Mouse (Mus musculus) kidney, embryonic 16.5 days (tissue): ENCODE measurements around the gene Ppp1r3e. TPM values are rescaled to one million over a fixed set of nuclear protein-coding genes. Genes with fewer than 3 reads are reported as not detected.

Experiments
- ATAC-seq: fragments of 200-750 bp; cut with Nextera tagmentation; 2 replicates; pipeline ENCODE4 v1.8.0; 2017; ENCODE audit warnings: moderate TSS enrichment; ENCODE audit not compliant: low FRiP score, low TSS enrichment
- H3K27ac ChIP-seq: fragments of 300-500 bp; sonication (generic); 2 replicates; pipeline ENCODE4 v1.5.1; 2014; ENCODE audit warnings: low read length
- H3K27me3 ChIP-seq: fragments of 300-500 bp; sonication (generic); 2 replicates; pipeline ENCODE4 v1.6.1; 2014; ENCODE audit warnings: low read length, control low read depth, mixed read lengths; ENCODE audit not compliant: insufficient read depth
- H3K36me3 ChIP-seq: fragments of 300-500 bp; sonication (generic); 2 replicates; pipeline ENCODE4 v1.6.1; 2014; ENCODE audit warnings: low read length, control low read depth, mixed read lengths; ENCODE audit not compliant: insufficient read depth
- H3K4me1 ChIP-seq: fragments of 300-500 bp; sonication (generic); 2 replicates; pipeline ENCODE4 v1.6.1; 2014; ENCODE audit warnings: low read length, control low read depth, mixed read lengths; ENCODE audit not compliant: insufficient read depth
- H3K4me2 ChIP-seq: fragments of 300-500 bp; sonication (generic); replicated peaks from 2 replicates; pipeline ENCODE4 v1.6.1; 2014; ENCODE audit warnings: low read depth, low read length
- H3K4me3 ChIP-seq: fragments of 300-500 bp; sonication (generic); 2 replicates; pipeline ENCODE4 v1.5.1; 2014; ENCODE audit warnings: mild to moderate bottlenecking, low read length
- H3K9ac ChIP-seq: fragments of 300-500 bp; sonication (generic); replicated peaks from 2 replicates; pipeline ENCODE4 v1.6.1; 2014; ENCODE audit warnings: low read length
- H3K9me3 ChIP-seq: fragments of 300-500 bp; sonication (generic); 2 replicates; pipeline ENCODE4 v1.6.1; 2016; ENCODE audit warnings: low read length, control low read depth
- WGBS: fragments of 180-500 bp; shearing (Covaris S2); extraction: QIAGEN DNeasy Blood & Tissue Kit; methylation state at CpG from one replicate; pipeline ENCODE4 v1.1.7; 2014; 5-methylcytosine and 5-hydroxymethylcytosine counted together
- polyA plus RNA-seq: library from polyadenylated mRNA; unstranded; fragments of >200 nt; fragmentation: Nextera tagmentation; extraction: Ambion mirVana; gene quantifications from 2 replicates; pipeline ENCODE4 v1.2.1, GENCODE M21; 2015

Gene Ppp1r3e
- polyA plus RNA-seq, 1 experiment from 2014 or later = 1.7 TPM

DNA sequence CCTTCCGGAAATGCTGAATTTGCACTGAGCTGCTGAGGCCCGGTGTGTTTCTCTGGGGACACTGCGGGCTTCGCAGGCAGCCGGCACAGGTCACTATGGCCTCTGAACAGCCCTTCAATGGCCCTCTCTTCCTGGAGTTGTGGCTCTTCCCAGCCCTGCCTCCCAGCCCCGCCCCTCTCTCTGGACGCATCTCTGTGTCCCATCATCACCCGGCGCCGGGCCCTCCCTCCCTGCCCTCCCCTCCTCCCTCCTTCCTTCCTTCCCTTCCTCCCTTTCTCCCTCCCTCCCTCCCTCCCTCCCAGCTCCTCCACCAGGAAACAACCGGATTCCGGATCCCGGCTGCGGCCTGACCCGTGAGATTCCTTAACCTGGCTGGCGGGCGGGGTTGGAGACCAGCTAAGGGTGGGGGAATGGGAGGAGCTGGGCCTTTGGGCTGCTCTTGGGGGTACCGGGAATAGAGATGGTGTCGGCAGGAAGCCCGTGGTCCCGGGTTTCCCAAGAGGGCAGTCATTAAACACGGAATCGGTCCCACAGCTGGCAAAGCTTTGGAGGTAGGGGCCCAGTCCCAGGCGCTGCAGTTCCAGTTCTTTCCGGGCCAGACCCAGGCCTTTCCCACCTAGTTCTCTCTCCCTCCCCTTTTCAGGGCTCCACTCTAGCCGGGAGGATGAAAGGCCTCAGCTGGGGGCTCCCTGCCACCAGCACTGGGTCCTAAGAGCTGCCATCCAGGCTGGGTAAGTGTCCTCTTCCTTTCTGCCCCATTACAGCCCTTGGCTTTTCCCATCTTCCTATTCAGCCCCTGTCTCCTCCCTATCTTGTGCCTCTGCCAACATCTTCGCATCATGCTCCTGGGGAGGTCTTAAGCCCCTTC, 6.0 kb upstream of the Ppp1r3e start, which contains the start of the genes Bcl2l2 and Gm20521:
Bcl2l2 (plus strand) TSS at position 224 of the 868 bp plus-strand sequence.
Gm20521 (plus strand) TSS at position 288 of the 868 bp plus-strand sequence.
- Histone ChIP-seq H3K9ac (peak within 1 kb of the TSS; percentile 91), H3K36me3 (0 out of 2 replicates have a peak, but pooled peaks cover 2% of the 10 kb centered on the region), H3K4me2 (peak within 1 kb of the TSS; percentile 69), H3K27me3 (no peaks in the 10 kb centered on the region), H3K4me1 (peaks cover 22% of the 10 kb centered on the region), H3K27ac (peak within 1 kb of the TSS; percentile 99), H3K9me3 (no peaks in the 10 kb centered on the region), H3K4me3 (peak within 1 kb of the TSS; percentile 81)
- ATAC-seq = peak; percentile 94
- under 1% methylated on average over 24 of the region's 27 CpGs for WGBS

DNA sequence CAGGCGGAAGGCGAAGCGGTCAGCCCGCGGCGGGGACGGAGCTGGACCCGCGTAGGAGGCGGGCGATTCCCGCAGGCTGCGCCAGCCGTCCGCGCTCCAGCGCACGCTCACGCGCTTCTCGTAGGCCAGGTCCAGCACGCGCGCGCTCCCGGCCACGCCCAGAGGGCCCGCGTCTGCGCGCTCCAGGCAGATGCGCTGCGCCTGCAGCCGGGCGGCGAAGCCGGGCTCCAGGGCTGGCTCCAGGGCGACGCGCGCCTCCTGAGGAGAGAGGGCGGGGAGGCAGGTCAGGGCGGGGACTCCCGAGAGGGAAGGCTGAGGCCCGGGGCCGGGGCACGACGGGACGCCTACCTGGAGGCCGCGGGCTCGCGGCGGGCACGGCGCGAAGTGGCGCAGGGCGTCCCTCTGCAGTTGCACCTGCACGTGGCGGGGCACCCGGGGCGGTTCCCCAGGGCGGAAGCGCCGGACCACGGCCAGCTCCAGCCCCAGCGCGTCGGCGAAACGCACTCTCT, 757 bp downstream of the Ppp1r3e start:
- Histone ChIP-seq H3K27me3 (no peaks in the 10 kb centered on the region), H3K4me3 (peak overlapping the region; percentile 85), H3K4me2 (peak overlapping the region; percentile 99), H3K36me3 (no peaks in the 10 kb centered on the region), H3K9me3 (no peaks in the 10 kb centered on the region), H3K4me1 (peaks cover 14% of the 10 kb centered on the region), H3K27ac (peak overlapping the region; percentile 88), H3K9ac (peak overlapping the region; percentile 87)
- WGBS = under 1% methylated on average over 59 of the region's 72 CpGs
- peak; percentile 92 for ATAC-seq

- peak overlapping the region; percentile 87 for H3K9ac ChIP-seq
- no peaks in the 10 kb centered on the region for H3K9me3 ChIP-seq
- H3K4me1 ChIP-seq = peaks cover 14% of the 10 kb centered on the region
- H3K27ac ChIP-seq = peak overlapping the region; percentile 88
- peak overlapping the region; percentile 85 for H3K4me3 ChIP-seq
- H3K27me3 ChIP-seq = no peaks in the 10 kb centered on the region
- 1% methylated on average over 36 of the region's 36 CpGs for whole genome bisulfite sequencing
- H3K36me3 ChIP-seq = no peaks in the 10 kb centered on the region
- peak; percentile 50 for ATAC-seq
- peak overlapping the region; percentile 99 for H3K4me2 ChIP-seq
Measured at GRCm38 (mm10) chr14:54875844-54876538, 1.4 kb downstream of the Ppp1r3e start.

DNA sequence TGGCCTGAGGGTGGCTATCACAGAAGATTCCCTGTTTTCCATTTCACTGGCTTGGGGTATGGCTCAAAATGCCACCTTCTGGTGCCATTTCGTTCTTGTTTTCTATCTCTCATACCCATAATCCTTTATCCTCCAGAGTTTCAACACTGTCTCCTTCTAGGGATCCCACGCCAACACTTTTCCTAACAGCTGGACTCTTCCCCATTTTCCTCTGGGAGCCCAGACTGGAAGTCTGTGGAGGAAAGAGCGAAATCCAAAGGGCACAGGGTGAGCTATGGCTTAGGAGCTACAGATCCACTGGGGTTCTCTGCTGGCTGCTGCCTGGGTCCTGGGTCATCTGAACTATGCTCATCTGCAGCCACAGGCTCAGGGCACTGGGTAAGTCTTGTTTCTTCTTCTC, 3.2 kb downstream of the Ppp1r3e start:
- H3K36me3 ChIP-seq = no peaks in the 10 kb centered on the region
- peaks cover 14% of the 10 kb centered on the region for H3K4me1 ChIP-seq
- WGBS = 87% methylated on average over 3 of the region's 3 CpGs
- no peak for ATAC-seq
- H3K9me3 ChIP-seq = no peaks in the 10 kb centered on the region
- no peak overlapping the region for H3K27ac ChIP-seq
- no peak overlapping the region for H3K9ac ChIP-seq
- no peak overlapping the region for H3K4me3 ChIP-seq
- H3K27me3 ChIP-seq = no peaks in the 10 kb centered on the region
- H3K4me2 ChIP-seq = no peak overlapping the region

DNA sequence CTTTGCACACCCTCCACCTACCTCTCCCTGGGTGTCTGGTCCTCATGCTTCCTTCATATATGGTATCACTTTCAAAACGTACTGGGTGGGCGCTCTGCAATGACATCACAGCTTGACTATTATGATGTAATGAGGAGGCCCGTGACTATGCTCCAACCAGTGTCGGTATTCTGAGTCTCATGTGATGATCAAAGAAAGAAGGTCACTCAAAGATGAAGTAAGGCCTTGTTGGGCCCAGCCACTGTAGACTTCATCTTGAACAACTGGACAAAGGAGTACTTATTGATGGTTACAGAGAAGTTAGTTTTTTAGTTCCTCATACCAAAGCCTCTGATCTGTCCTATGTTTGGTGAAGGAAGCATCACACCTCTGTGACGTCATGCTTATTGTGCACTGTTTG, 6.5 kb downstream of the Ppp1r3e start, which contains the start of gene Homez:
Homez (minus strand) TSS at position 101 of the 400 bp plus-strand sequence.
- Histone ChIP-seq H3K27ac (no peak within 1 kb of the TSS), H3K9ac (no peak within 1 kb of the TSS), H3K27me3 (no peaks in the 10 kb centered on the region), H3K36me3 (no peaks in the 10 kb centered on the region), H3K9me3 (no peaks in the 10 kb centered on the region), H3K4me2 (no peak within 1 kb of the TSS), H3K4me3 (no peak within 1 kb of the TSS), H3K4me1 (peaks cover 6% of the 10 kb centered on the region)
- no peak for ATAC-seq
- 92% methylated on average over 5 of the region's 5 CpGs for WGBS

GRCm38 (mm10) chr14:54868026-54868425, 9.3 kb downstream of the Ppp1r3e start:
- Histone ChIP-seq H3K9ac (no peak overlapping the region), H3K4me3 (no peak overlapping the region), H3K27ac (no peak overlapping the region), H3K4me2 (no peak overlapping the region), H3K4me1 (0 out of 2 replicates have a peak, but pooled peaks cover 2% of the 10 kb centered on the region), H3K36me3 (no peaks in the 10 kb centered on the region), H3K9me3 (no peaks in the 10 kb centered on the region), H3K27me3 (no peaks in the 10 kb centered on the region)
- WGBS = 81% methylated on average over 4 of the region's 4 CpGs
- ATAC-seq = no peak

- 59% methylated on average over 5 of the region's 5 CpGs for WGBS
- H3K4me3 ChIP-seq = no peak overlapping the region
Measured at GRCm38 (mm10) chr14:54866936-54867335, 10.4 kb downstream of the Ppp1r3e start.

GRCm38 (mm10) chr14:54866268-54866667, 11.1 kb downstream of the Ppp1r3e start:
- Histone ChIP-seq H3K9ac (no peak overlapping the region), H3K27me3 (no peaks in the 10 kb centered on the region), H3K36me3 (no peaks in the 10 kb centered on the region), H3K4me1 (0 out of 2 replicates have a peak, but pooled peaks cover 2% of the 10 kb centered on the region), H3K27ac (no peak overlapping the region), H3K4me2 (no peak overlapping the region), H3K9me3 (no peaks in the 10 kb centered on the region), H3K4me3 (no peak overlapping the region)
- no peak for ATAC-seq
- 40% methylated on average over 3 of the region's 3 CpGs for WGBS

More at GRCm38 (mm10) chr14:54866936-54867335, 10.4 kb downstream of the Ppp1r3e start:
- Histone ChIP-seq H3K9ac (no peak overlapping the region), H3K27me3 (no peaks in the 10 kb centered on the region), H3K36me3 (no peaks in the 10 kb centered on the region), H3K27ac (no peak overlapping the region), H3K4me2 (no peak overlapping the region), H3K4me1 (0 out of 2 replicates have a peak, but pooled peaks cover 2% of the 10 kb centered on the region), H3K9me3 (no peaks in the 10 kb centered on the region)
- no peak for ATAC-seq

GRCm38 (mm10) chr14:54865626-54866025, 11.7 kb downstream of the Ppp1r3e start:
- H3K4me1 ChIP-seq = 0 out of 2 replicates have a peak, but pooled peaks cover 2% of the 10 kb centered on the region
- no peak overlapping the region for H3K9ac ChIP-seq
- H3K36me3 ChIP-seq = no peaks in the 10 kb centered on the region
- no peaks in the 10 kb centered on the region for H3K9me3 ChIP-seq
- no peaks in the 10 kb centered on the region for H3K27me3 ChIP-seq
- no peak overlapping the region for H3K27ac ChIP-seq
- no peak for ATAC-seq
- no peak overlapping the region for H3K4me3 ChIP-seq
- H3K4me2 ChIP-seq = no peak overlapping the region
- WGBS = 77% methylated on average over 5 of the region's 5 CpGs
